Mouse (Mus musculus): Measurements from ENCODE around the gene Camsap2. TPM values are rescaled to one million over a fixed set of nuclear protein-coding genes. Genes with fewer than 3 reads are reported as not detected.

Camsap2 gene
- 4.4 and 4.8 TPM in 2 replicates for polyA plus RNA-seq (2015; fragmentation: Nextera tagmentation; extraction: Ambion mirVana)

DNA sequence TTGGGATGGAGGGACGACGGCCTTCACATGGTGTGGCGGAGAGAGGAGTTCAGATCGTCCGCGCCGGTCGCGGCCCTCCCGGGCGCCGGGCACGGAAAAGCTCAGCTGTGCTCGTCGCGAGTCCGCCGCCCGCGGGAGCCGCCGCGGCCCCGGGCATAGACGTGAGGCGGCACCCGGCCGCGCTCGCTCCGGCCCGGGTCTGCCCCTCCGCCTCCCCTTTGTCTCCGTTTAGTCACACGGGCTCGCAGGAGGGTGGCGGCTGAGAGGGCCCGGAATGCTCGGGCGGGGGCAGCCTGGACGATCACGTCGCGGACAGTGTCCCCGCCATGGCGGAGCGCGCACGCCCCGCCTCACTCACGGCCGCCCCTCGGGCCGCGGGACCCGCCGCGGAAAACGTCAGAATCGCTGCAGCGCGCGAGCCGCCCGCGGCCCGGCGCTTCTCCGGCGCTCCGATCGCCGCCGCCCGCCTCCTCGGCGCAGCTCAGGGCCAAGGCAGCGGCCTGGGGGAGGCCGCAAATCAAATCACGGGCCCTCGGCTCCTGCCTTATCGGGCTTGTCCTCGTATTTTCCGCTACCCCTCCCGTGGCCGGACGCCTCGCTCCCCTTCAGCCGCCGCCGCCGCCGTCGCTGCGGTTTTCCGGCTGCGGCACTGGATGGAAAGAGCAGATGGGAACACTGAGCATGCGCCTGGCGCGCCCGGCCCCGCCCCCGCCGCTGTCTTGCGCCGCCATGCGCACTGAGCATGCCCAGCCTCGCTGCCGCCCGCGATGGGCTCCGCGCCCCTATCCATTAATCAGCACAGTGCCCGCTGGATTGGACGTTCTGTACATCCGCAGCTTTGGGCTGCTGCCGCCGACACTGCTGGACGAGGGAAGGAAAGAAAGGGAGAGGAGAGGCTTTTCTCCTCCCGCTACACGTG is at the start of gene Camsap2:
Camsap2 (minus strand) TSS at position 651 of the 919 bp plus-strand sequence.
- peak; percentile 91 for DNase-seq (ENCODE audit: low spot score)

DNA sequence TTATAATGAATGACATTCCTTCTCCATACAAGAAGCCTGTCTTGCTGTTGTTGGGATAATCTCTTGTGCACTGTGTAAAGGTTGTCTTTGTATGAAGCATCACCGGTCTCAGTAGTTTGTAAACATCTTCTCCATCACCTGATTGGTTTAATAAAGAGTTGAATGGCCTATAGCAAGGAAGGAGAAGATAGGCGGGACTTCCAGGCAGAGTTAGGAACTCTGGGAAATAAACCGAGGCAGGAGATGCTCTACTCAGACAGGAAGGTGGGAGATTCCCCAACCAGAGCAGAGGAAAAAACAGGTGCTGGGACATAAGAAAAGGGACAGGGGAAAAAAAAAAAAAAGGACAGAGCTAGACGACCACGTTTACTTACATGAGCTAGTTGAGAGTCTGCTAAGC is 49.2 kb upstream of the Camsap2 start:
- no peak for DNase-seq (ENCODE audit: low spot score)

DNA sequence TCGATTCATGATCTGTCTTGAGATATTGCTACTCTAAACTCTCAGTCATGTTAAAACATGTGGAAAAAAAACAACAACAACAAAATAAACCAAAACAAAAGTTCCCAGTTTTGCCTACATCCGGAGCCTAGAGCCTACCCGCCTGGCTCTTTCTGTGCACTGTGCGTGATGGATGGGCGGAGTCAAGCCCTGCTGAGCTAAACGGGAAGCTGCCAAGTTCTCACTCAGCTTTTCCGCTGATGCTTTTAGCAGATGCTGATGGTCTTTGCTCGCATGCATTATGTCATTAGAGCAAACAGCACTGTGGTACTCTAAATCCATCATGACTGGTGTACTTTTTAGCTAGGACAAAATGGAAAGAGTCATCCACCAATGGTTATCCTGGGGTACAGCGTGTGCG is 48.6 kb upstream of the Camsap2 start:
- peak; percentile 23 for DNase-seq (ENCODE audit: low spot score)

DNA sequence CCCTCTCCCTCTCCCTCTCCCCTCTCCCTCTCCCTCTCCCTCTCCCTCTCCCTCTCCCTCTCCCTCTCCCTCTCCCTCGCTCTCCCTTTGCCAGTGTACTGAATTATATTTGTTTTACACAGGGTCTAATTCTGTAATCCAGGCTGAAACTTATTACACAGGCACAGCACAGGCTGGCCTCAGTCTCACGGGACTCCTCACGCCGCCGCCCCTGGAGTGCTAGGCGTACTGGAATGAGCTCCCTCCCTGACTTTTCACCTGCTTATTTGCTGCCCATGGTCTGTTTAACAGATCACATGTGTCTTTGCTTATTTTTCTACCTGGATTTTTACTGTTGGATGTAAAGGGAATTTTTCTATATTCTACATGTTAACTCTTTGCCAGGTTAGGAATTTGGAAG is 41.0 kb upstream of the Camsap2 start:
- DNase-seq (ENCODE audit: low spot score): no peak

DNA sequence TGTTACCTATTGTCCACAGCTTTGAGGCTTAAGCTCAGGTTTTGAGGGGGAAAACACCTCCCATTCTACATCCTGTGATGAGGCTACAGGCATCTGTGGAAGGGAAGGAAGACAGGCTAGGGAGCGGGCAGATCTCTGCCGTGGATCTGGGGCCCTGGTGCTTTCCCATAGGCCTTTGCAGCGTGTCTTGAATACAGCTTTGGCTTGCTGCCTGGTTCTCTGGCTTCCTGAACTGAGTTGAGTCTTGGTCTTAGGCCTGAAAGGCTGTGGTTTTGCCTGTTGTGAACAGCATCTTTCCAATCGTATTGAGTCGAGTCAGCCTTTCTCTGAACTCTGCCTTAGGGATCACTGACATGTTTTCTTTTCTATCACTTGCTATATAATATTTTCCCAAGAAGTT is 35.7 kb upstream of the Camsap2 start:
- no peak for DNase-seq (ENCODE audit: low spot score)

DNA sequence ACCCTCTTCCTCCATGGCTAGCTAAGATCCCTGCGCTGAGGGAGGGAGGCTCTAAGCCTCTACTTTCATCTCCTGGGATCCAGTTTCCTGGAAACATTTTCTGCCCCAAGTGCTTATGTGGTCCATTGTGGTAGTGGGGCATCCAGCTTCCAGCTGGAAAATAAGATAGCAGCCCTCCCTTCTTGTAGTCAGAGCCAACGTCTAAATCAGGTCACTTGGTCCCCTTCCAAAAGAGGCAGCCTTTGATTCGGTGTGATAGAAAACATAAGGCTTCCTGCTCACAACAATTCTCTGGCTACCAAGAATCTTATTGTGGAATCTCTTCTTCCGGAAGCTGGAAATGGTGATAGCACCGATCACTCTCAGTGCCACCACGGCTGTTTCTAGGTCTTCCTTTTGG is 35.3 kb upstream of the Camsap2 start:
- DNase-seq (ENCODE audit: low spot score): no peak

DNA sequence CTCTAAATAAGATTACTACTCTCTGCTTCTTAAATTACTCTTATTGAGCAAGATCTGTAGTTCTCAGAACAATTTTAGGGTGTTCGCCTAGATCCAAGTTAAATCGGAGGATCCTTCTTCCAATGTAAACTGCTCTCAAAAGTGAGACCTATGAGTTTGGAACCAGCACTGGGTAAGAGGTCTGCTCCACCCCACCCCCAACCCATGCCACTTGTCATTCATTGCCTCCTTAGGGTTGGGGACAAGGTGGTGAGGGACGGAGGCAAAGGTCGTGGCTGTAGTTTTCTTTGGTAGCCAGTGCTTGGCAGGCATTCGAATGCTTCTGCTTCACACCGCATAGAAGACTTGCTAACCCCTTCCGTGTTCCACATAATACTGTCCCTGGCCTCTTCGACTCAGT is 34.7 kb upstream of the Camsap2 start:
- DNase-seq (ENCODE audit: low spot score): no peak

DNA sequence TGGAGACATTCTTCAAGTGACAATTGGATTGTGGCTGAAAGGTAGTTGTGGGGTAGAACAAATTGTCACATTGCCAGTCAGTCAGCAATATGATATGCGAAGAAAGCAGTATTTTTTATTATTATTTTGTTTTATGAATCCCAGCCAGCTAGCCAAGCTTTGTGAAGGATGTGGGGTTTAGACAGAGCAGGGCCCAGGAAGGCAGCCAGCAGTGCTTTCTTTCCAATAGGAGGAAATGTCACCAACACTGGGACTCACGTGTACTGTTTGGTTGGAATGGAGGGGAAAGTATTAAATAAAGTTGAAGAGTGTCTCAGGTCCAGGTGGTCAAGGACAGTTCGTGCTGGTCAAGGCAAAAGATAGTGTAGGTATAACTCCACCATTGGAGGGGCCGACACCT is 34.3 kb upstream of the Camsap2 start:
- DNase-seq (ENCODE audit: low spot score): no peak

DNA sequence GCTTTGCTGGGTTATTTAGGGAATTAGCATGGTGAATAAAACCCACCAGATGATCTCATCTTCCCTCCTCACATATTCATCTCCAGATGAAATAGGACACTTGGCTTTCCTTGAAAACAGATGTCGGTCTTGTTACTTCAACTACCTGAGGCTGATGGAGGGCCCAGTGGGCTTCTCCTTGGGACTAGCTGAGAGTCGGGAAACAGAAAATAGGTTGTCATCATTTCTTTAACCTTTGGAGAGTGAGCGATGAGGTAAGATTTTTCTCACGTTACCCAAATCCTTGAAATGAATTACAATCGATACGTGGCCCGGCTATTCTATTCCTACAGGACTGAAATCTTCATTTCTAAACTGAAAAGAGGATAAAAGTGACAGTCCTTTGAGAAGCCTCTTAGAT is 33.4 kb upstream of the Camsap2 start:
- DNase-seq (ENCODE audit: low spot score): no peak

DNA sequence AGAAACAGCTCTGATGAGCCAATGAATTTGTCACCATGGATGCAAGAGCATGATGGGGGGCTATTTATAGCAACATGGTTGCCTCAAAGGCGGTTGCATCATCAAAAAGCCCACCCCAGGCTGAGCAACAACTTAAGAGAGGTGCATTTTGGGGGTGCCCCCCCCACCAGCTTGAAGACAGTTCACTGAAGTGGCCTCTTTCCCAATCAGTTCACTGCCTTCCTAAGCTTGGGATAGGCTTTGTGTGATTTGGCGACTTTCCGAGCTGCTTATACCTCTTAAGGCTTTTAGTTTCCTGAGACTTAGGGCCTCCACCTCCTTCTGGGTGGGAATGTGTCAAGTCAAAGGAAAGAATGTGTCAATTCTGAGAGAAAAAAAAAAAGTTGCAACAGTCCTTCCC is 20.1 kb upstream of the Camsap2 start:
- no peak for DNase-seq (ENCODE audit: low spot score)

DNA sequence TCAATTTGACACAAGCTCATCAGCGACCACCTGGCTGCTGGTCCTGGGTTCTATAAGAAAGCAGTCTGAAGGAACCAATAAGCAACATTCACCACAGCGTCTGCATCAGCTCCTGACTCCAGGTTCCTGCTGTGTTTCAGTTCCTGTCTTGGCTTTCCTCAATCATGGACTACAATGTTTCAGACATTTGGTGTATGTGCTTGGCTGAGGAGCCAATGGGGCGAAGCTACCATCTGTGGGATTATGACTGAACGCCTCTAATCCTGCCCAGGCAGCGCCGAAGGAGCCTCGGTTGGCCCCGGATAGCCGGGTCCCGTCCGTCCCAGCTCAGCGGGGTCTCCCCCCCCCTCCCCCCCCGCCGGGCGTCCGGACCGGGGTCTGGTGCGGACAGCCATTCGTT is 18.8 kb upstream of the Camsap2 start:
- no peak for DNase-seq (ENCODE audit: low spot score)

DNA sequence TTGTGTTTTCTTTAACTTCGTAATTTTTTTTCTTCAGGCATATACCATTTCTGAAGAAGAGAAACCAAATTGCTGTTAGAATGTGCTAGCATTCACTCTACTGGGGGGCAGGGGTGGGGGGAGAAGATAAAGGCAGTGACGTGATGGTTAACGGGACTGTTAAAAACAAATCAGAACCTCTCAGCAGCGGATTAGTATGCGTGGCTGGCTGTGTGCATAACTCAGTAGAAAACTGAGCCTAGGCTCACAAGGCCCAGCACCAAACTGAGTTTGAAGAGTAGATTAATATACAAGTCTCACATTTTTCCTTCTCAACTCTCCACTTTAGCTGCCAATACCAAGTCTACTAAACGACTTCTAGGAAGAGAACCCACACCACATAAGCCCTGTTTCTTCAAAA is 17.1 kb upstream of the Camsap2 start:
- no peak for DNase-seq (ENCODE audit: low spot score)

DNA sequence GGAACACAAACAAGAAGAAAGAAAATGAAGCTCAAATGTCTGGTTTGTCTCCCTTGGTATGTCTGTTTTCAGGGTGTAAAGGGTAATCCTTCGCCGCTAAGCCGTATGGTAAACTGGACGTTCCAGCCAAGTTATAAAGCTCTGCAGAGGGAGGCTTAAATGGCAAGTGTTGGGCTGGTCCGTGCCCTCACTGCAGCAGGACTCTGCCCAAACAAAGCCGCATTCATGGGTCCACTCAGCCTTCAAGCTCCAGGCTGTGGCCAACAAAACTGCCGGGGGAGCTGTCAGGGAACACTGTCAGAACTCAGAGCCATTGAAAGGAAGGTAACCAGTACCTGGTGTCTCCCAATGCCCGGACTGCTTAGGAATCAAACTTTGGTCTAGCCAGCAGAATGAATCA is 16.7 kb upstream of the Camsap2 start:
- DNase-seq (ENCODE audit: low spot score): no peak

DNA sequence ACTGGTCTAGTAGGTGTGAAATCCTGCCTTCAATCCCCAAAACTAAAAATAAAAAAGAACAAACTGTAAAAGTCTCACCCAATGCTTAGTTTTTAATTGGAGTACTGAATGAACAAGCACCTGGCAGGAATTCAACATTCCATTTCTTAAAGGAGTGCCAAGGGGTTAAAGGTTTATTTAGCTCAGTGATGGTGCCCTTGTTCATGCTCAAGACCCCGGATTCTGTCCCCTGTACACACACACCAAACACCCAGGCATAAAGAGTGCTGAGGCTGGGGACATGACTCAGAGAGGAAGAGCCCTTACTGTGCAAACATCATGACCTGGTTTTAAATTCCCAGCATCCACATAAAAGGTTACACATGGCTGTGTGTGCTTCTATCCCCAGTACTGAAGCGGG is 15.5 kb upstream of the Camsap2 start:
- DNase-seq (ENCODE audit: low spot score): no peak

DNA sequence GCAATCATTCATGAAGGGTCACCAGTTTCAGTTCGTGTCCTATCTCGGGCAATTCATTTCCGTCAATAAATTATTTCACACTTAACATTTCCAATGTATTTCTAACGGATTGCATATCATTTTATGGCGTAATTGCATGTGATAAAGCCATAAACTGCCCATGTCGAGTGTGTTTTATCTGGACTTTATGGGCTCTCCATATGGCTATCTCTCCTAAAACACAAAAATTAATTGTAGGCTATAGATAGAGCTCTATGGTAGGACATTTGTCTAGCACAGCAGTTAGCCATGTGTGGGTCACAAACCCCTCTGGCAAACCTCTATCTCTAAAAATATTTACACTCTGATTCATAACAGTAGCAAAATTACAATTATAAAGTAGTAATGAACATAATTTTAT is 15.0 kb upstream of the Camsap2 start:
- DNase-seq (ENCODE audit: low spot score): no peak

DNA sequence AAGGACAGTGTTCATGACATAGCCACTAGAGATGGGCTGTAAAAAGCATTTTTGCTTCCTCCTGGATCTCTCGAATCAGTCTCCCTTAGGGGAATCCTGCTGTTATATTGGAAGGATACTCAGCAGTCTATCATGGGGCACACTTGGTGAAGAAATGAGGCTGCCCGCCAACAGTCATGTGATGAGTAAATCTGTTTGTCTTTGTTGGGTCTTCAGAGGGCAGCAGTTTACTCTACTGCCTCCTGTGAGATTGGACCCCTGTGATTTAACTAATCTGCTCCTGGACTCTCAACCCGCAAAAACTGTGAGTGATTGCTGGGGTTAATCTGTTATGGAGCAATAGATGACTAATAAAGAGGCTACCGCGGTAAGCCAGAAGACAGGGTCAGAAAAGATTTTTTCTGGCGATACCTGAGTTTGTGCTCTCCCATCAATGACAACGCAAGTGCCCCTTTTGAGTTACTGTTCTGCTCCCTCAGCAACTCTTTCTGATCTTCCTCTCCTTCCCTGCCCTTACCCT is 13.0 kb upstream of the Camsap2 start:
- no peak for DNase-seq (ENCODE audit: low spot score)

DNA sequence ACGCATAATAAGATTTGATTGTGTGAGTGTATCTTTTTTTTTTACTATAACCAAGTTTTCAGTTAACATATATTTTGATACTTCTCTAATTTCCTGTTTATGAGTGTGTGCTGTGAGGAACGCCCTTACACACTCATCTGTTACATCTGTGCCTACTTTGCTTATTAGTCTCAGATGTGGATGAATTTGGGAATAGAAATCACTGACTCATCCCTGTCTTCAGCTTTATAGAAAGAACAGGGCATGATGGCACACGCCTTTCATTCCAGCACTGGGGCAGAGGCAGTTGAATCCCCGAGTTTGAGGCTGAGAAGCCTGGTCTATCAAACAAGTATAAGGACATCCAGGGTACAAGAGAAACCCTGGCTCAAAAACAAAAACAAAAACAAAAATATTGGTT is 9.7 kb upstream of the Camsap2 start:
- DNase-seq (ENCODE audit: low spot score): no peak

DNA sequence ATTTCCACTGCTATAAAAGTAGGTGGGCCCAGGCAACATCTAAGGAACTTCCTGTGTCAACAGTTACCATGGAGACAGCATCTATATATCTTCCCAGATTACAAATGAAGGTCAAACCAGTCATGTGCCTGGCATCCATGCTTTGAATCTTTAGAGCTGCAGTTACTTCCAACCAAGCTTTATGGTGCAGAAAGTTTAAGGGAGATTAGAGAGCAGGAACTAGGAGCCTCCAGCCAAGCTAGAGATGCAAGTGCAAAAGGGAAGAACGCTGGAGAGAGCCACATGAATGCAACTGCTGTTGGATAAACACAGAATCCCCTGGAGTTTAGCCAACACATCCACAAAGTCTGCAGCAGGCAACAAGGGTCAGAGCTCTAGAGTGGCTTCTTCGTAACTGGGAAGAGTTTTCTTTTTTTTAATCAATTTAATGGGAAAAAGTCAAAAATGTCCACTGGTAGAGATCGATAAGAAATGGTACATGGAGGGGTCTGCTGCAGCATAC is 4.8 kb upstream of the Camsap2 start:
- no peak for DNase-seq (ENCODE audit: low spot score)

DNA sequence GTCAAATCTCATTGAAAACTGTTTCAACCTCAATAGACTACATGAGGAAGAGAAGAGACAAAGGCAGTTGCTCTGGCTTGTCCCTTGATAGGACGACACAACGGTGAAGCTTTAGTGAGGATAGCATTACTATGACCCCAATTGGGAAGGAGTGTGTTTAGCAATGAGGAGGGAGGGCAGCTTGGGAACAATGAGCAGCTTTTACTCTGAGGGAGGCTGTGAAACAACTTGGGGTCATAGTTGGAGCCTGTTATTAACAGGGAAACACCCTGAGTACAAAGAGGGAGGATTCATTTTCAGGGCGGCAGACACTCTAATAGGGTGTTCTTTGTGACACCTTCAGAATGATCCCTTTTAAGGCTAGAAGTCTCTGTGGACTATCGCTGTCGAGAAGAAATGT is 2.2 kb upstream of the Camsap2 start:
- DNase-seq (ENCODE audit: low spot score): no peak

DNA sequence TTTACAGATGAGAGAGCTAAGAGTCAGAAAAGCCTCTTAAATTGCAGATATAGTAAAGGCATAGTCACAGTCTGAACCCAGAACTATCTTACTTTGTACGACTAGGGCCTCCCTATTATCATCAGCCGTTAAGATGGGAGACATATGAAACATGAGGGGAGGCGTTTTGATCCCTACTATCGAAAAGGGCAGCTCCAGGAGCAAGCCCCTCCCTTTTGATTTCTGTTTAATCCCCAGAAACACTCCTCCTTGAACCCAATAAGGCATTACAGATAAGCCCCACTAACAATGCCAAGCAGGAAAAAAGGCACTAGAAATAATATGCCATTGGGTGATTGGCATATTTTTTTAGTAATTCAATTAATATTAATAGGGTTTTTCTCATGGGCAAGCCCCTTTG is 1.2 kb upstream of the Camsap2 start:
- no peak for DNase-seq (ENCODE audit: low spot score)

DNA sequence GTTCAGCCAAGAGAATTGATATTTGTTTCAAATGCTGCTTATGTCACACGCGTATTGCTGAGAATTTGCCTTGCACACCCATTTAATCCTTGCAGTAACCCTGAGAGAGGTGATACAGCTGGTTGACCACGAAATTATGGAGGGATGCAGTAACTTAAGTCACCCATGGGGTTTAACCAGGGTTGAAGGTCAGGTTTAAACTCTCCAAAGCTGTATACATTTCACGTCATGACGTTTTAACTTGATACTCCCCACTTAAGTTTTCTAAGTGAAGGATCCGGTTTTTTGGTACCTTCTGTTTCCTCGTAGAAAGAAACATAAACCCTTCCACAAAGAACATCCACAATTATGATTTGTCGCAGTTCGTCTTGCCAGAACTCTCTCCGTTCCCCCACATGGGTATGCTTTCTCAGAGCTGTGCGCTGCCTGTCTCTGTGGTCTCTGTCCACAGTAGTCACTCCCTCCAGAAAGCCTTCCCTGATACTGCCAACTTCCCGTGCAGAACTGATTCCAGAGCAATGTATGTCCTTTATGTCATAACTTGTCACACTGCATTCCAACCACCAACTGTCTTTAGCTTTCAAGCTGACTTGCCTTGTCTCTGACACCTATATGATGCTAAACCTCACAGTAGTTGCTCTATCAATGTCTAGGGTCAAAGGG is 600 bp upstream of the Camsap2 start:
- DNase-seq (ENCODE audit: low spot score): no peak

DNA sequence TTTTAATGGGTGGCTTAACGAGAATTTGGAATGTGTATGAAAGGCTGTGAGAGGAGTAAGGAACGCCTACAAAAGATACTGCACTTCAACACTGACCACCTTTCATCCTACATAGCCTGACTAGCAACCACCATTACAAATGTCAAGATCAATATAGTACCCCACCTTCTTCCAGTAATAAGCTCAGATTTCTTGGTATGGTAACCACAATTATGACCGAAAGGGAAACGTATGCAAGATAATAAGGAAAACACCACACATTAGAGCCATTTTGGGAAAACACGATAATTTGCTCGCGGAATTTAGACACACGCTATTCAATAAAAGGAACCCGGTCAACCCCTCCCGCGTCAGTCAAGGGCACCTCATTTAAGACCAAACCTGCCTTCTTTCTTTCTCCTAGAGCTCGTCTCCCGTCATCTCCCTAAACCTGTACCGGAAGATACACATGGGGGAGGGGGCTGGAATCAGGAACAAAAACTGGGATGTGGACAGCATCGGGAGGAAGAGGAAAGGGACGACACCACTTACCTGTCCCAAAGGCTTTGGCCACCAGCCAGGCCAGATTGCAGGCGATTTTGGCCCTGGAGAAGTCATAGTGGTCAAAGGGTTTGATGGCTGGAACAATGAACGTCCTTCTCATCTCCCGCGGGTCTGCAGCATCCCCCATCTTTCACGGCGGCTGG is 993 bp downstream of the Camsap2 start:
- DNase-seq (ENCODE audit: low spot score): no peak

Data from thymus, postnatal 0 days (tissue).